Mouse (Mus musculus) erythroblast, embryonic 14.5 days (primary cell): ENCODE data around the gene Ccdc155. TPM values are rescaled to one million over a fixed set of nuclear protein-coding genes. Genes with fewer than 3 reads are reported as not detected.

Experiments
- H3K27me3 ChIP-seq: 2 replicates; pipeline ENCODE4 v1.6.1; 2012; ENCODE audit warnings: inconsistent platforms; ENCODE audit not compliant: control insufficient read depth
- H3K36me3 ChIP-seq: 2 replicates; pipeline ENCODE4 v1.6.1; 2012; ENCODE audit warnings: mild to moderate bottlenecking, inconsistent platforms; ENCODE audit not compliant: control insufficient read depth
- H3K4me1 ChIP-seq: 2 replicates; pipeline ENCODE4 v1.6.1; 2012; ENCODE audit warnings: inconsistent platforms; ENCODE audit not compliant: control insufficient read depth
- H3K4me3 ChIP-seq: replicated peaks from 2 replicates; pipeline ENCODE3; 2012; ENCODE audit warnings: moderate library complexity, mild to moderate bottlenecking, inconsistent platforms
- H3K9me3 ChIP-seq: 2 replicates; pipeline ENCODE4 v1.6.1; 2012; ENCODE audit warnings: low read length, inconsistent platforms, mixed read lengths; ENCODE audit not compliant: control insufficient read depth
- GATA1 ChIP-seq: IDR thresholded peaks from 2 replicates; pipeline ENCODE4 v1.6.1; 2012; ENCODE audit warnings: low read length, inconsistent platforms, mixed read lengths
- TAL1 ChIP-seq: IDR thresholded peaks from 3 replicates; pipeline ENCODE4 v1.6.1; 2012; ENCODE audit warnings: low read length, inconsistent platforms, mixed read lengths
- polyA plus RNA-seq: library from polyadenylated mRNA; stranded (reverse); fragments of >175 nt; gene quantifications from 2 replicates; pipeline ENCODE4 v1.2.3, GENCODE M21; 2012

The Ccdc155 gene
- polyA plus RNA-seq, 1 experiment, result 0.05 TPM

DNA sequence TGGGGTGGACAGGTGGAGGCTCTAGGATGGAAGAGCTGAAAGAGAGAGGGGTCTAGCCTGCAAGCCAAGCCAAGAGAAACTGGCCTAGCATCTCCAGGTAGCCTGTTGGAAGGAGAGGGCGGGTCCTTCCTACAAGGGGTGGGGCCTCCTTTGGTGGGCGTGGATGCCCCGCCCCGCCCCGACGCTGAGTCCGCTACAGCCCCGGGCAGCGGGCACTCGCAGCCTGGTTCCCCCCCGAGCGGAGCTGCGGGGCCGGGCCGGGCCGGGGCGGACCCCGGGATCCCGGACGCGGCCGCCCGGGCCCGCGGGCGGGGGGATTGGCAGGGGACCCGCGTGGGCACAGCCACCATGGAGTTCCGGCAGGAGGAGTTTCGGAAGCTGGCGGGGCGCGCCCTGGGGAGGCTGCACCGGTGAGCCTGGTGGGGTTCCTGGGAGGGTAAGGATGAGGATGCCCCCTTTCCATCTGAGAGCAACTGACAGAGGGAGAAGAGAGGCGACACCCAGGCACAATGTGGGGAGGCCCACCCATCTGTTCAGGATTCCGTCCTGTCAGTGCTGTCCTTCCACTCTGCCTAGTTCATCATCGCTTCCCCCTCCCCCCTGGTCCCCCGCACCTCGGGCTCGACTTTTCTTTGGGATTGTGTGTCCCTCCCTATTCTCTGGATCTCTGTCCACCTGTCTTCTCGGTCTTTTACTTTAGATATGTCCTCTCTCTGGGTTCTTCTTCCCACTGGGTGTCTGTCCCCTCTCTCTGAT lies 40.8 kb downstream of the Ccdc155 start, which contains the start of gene Slc17a7:
TSS of gene Slc17a7 (plus strand) at position 215 of the 756 bp plus-strand sequence.
- no peak for TF ChIP-seq TAL1
- no peak for TF ChIP-seq GATA1
- Histone ChIP-seq H3K9me3 (peaks cover 19% of the 10 kb centered on the region), H3K4me3 (peak within 1 kb of the TSS; percentile 38), H3K4me1 (peaks cover 21% of the 10 kb centered on the region), H3K27me3 (peaks cover 71% of the 10 kb centered on the region), H3K36me3 (peaks cover 15% of the 10 kb centered on the region)

- Histone ChIP-seq H3K4me1 (peaks cover 21% of the 10 kb centered on the region), H3K4me3 (no peak overlapping the region), H3K27me3 (peaks cover 62% of the 10 kb centered on the region), H3K9me3 (peaks cover 11% of the 10 kb centered on the region), H3K36me3 (peaks cover 23% of the 10 kb centered on the region)
- TF ChIP-seq GATA1 (no peak), TAL1 (no peak)
Measured at GRCm38 (mm10) chr7:45162996-45163615, 41.6 kb downstream of the Ccdc155 start.

DNA sequence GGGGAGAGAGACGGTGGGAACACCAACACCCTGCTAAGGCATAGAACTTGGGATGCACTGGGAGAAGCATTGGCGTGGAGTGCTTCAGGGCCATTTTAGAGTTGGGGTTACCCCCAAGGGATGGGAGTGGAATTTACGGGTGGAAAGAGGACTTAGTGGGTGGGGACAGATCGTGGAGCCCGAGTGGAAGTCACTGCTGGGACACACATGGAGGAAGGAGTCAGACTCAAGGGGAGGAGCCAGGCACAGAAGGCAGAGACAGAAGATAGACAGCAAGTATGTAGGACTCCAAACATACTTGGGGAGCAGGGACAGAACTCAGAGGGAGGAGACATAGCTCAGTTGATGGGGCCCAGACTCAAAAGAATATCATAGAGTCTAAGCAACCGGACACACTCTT lies 42.1 kb downstream of the Ccdc155 start:
- Histone ChIP-seq H3K4me3 (peak overlapping the region; percentile 54), H3K4me1 (peaks cover 21% of the 10 kb centered on the region), H3K9me3 (peaks cover 6% of the 10 kb centered on the region; the same call in 1 of the 2 replicates), H3K36me3 (peaks cover 29% of the 10 kb centered on the region), H3K27me3 (peaks cover 57% of the 10 kb centered on the region)
- TF ChIP-seq GATA1, result no peak
- no peak for TF ChIP-seq TAL1

DNA sequence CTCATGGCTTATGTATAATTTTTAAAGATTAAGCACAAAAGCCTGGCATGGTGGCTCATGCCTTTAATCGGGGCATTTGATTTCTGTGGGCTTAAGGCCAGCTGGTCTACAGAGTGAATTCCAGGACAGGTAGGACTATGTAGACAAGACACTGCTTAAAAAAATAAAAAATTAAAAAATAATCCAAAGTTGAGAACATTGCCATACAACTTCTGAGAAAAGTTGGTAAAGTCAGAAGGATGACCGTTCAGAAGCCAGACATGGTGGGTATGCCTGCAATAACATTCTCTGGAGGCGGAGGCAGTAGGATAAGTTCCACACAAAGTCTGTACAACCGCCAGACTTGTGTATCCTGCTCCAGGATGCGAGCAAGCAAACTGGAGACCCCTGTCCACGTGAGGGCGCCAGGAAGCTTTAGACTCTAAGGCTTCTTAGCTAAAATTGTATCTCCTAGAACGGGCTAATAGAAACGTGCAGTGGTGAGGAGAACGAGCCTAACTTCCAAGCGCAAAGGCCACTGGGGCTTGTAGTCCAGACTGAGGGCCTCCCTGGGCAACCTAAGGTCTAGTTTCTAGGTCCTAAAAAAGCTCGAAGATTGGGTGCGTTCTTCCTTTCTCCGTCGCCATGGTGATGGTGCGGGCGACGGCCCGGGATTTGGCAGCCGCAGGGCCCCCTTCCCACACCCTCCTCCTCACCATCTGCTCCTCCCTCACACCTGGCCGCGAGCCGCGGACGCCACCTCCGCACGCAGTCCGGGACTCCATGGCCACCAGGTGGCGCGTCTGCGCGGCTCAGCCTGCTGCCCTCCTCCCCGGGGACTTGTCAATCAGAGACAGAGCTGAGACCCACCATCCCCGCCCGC lies 42.8 kb downstream of the Ccdc155 start:
- Histone ChIP-seq H3K9me3 (peaks cover 2% of the 10 kb centered on the region; the same call in 1 of the 2 replicates), H3K36me3 (peaks cover 34% of the 10 kb centered on the region), H3K4me3 (peak overlapping the region; percentile 54), H3K4me1 (peaks cover 24% of the 10 kb centered on the region), H3K27me3 (peaks cover 50% of the 10 kb centered on the region)
- TF ChIP-seq GATA1 (no peak), TAL1 (no peak)

DNA sequence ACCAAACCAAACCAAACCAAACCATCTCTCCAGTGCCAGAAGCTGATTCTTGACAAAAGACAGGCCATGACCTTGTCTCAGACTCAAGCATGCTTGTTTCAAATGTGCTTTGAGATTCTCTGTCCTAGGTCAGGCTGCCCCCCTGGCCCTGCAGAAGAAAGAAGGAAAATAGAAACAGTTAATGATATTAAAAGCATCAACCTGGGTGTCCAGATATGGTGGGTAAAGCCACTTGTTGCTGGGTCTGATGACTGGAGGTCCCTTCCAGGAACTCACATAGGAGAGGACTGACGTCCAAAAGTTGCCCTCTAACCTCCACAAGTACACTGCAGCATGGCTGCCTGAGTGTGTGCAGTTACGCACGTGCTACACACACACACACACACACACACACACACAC lies 43.8 kb downstream of the Ccdc155 start:
- Histone ChIP-seq H3K9me3 (peaks cover 2% of the 10 kb centered on the region; the same call in 1 of the 2 replicates), H3K36me3 (peaks cover 41% of the 10 kb centered on the region), H3K27me3 (peaks cover 40% of the 10 kb centered on the region), H3K4me1 (peaks cover 25% of the 10 kb centered on the region), H3K4me3 (no peak overlapping the region)
- no peak for TF ChIP-seq TAL1
- no peak for TF ChIP-seq GATA1

- Histone ChIP-seq H3K4me3 (no peak overlapping the region), H3K9me3 (peaks cover 2% of the 10 kb centered on the region; the same call in 1 of the 2 replicates), H3K27me3 (peaks cover 35% of the 10 kb centered on the region), H3K4me1 (peaks cover 29% of the 10 kb centered on the region), H3K36me3 (peaks cover 41% of the 10 kb centered on the region)
- no peak for TF ChIP-seq TAL1
- TF ChIP-seq GATA1, result no peak
Measured at GRCm38 (mm10) chr7:45160316-45160800, 44.3 kb downstream of the Ccdc155 start.

DNA sequence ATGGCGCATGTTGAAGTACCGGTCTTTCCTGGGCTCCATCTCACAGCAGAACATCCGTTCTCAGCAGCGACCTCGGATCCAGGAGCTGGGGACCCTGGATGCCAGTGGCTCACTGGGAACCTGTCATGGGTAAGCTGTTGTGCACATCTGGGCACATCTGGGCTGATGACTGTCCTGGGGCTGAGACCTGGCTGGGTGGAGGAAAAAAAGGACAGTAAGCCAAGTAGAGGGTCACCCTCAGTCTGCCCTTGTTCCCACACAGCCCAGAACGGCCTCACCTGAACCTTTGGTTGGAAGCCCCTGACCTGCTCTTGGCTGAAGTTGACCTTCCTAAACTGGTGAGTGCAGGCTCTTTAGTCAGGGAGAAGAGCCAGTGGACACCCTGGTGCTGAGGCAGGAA lies 45.7 kb downstream of the Ccdc155 start:
- peaks cover 41% of the 10 kb centered on the region for H3K36me3 ChIP-seq
- no peak for TF ChIP-seq GATA1
- no peak for TF ChIP-seq TAL1
- H3K4me3 ChIP-seq, result no peak overlapping the region
- peaks cover 21% of the 10 kb centered on the region for H3K27me3 ChIP-seq
- peaks cover 34% of the 10 kb centered on the region for H3K4me1 ChIP-seq
- H3K9me3 ChIP-seq, result peaks cover under 1% of the 10 kb centered on the region; the same call in 1 of the 2 replicates

DNA sequence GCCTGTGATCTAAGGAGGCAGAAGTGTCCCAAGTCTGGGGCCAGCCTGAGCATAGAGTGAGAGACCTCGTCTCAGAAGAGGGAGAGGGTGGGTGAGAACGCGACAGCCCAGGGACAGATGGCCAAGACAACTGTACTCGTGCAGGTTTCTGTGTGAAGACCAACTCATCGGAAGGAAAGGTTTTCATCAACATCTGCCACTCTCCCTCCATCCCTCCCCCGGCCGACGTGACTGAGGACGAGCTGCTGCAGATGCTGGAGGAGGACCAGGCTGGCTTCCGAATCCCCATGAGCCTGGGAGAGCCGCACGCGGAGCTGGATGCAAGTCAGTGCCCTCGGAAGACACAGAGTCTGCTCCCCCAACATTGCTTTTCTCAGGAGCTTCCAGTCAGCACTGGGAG lies 47.2 kb downstream of the Ccdc155 start:
- TF ChIP-seq TAL1, result no peak
- TF ChIP-seq GATA1, result no peak
- peaks cover 6% of the 10 kb centered on the region for H3K27me3 ChIP-seq
- peaks cover 41% of the 10 kb centered on the region for H3K36me3 ChIP-seq
- H3K4me3 ChIP-seq, result no peak overlapping the region
- no peaks in the 10 kb centered on the region for H3K9me3 ChIP-seq
- H3K4me1 ChIP-seq, result peaks cover 35% of the 10 kb centered on the region

DNA sequence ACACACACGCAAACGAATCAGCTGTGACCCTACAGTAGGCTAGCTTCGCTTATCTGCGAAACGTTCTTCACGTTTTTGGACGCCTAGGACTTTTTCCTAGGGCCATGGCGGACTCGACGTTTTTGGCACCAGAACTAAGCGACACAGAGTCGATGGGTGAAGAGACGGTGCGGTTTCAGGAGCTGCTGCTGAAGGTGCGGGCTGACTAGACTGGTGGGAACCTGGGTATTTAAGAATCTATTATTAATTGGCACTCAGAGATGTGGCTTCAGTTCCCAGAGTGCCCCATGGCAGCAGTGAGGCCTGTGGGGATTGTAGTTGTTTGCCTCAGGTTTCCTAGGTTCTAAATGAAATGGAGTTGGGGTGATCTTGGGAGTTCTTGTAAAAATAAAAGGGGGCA lies 48.5 kb downstream of the Ccdc155 start:
- Histone ChIP-seq H3K27me3 (no peaks in the 10 kb centered on the region), H3K36me3 (peaks cover 41% of the 10 kb centered on the region), H3K4me1 (peaks cover 29% of the 10 kb centered on the region), H3K4me3 (no peak overlapping the region), H3K9me3 (no peaks in the 10 kb centered on the region)
- TF ChIP-seq TAL1 (no peak), GATA1 (no peak)
